Mouse (Mus musculus) heart, embryonic 12.5 days (tissue): Measurements from ENCODE around the gene Nab2. TPM values are rescaled to one million over a fixed set of nuclear protein-coding genes. Genes with fewer than 3 reads are reported as not detected.

Experiments used
- ATAC-seq: fragments of 200-750 bp; cut with Nextera tagmentation; 2 replicates; pipeline ENCODE4 v1.8.0; 2017; ENCODE audit warnings: moderate TSS enrichment, moderate library complexity; ENCODE audit not compliant: insufficient number of reproducible peaks, low FRiP score
- H3K27ac ChIP-seq: fragments of 300-500 bp; sonication (generic); 2 replicates; pipeline ENCODE4 v1.5.1; 2016; ENCODE audit warnings: mild to moderate bottlenecking, moderate library complexity; ENCODE audit not compliant: poor library complexity, severe bottlenecking
- H3K27me3 ChIP-seq: fragments of 300-500 bp; sonication (generic); replicated peaks from 2 replicates; pipeline ENCODE4 v1.6.1; 2016; ENCODE audit warnings: mild to moderate bottlenecking, moderate library complexity
- H3K36me3 ChIP-seq: fragments of 300-500 bp; sonication (generic); 2 replicates; pipeline ENCODE4 v1.6.1; 2016; ENCODE audit warnings: mild to moderate bottlenecking, moderate library complexity
- H3K4me1 ChIP-seq: fragments of 300-500 bp; sonication (generic); replicated peaks from 2 replicates; pipeline ENCODE4 v1.6.1; 2016; ENCODE audit warnings: mild to moderate bottlenecking
- H3K4me2 ChIP-seq: fragments of 300-500 bp; sonication (generic); 2 replicates; pipeline ENCODE4 v1.6.1; 2016; ENCODE audit warnings: mild to moderate bottlenecking, moderate library complexity
- H3K4me3 ChIP-seq: fragments of 300-500 bp; sonication (generic); 2 replicates; pipeline ENCODE4 v1.5.1; 2016; ENCODE audit warnings: mild to moderate bottlenecking
- H3K9ac ChIP-seq: fragments of 300-500 bp; sonication (generic); 2 replicates; pipeline ENCODE4 v1.6.1; 2016; ENCODE audit warnings: mild to moderate bottlenecking, moderate library complexity
- H3K9me3 ChIP-seq: fragments of 300-500 bp; sonication (generic); replicated peaks from 2 replicates; pipeline ENCODE4 v1.6.1; 2016; ENCODE audit warnings: mild to moderate bottlenecking, moderate library complexity
- WGBS: fragments of 180-500 bp; shearing (Covaris S2); methylation state at CpG from one replicate; pipeline ENCODE4 v1.1.7; 2016; 5-methylcytosine and 5-hydroxymethylcytosine counted together
- polyA plus RNA-seq: library from polyadenylated mRNA; unstranded; fragments of >200 nt; fragmentation: Nextera tagmentation; extraction: Ambion mirVana; gene quantifications from 2 replicates; pipeline ENCODE4 v1.2.1, GENCODE M21; 2016

The Nab2 gene
- 13.4 and 13.7 TPM in 2 replicates for polyA plus RNA-seq

GRCm38 (mm10) chr10:127668093-127669050 lies at the start of gene Nab2:
Gene Nab2, minus strand, starts transcription at chr10:127668568.
- H3K4me2 ChIP-seq, result peak within 1 kb of the TSS; percentile 87
- peaks cover 45% of the 10 kb centered on the region for H3K4me1 ChIP-seq
- H3K36me3 ChIP-seq, result peaks cover 16% of the 10 kb centered on the region
- H3K27ac ChIP-seq, result peak within 1 kb of the TSS; percentile 94
- no peaks in the 10 kb centered on the region for H3K9me3 ChIP-seq
- peak within 1 kb of the TSS; percentile 84 for H3K9ac ChIP-seq
- peak within 1 kb of the TSS; percentile 66 for H3K4me3 ChIP-seq
- peak; percentile 64 for ATAC-seq
- WGBS, result 2% methylated on average over 40 of the region's 40 CpGs
- peaks cover 11% of the 10 kb centered on the region for H3K27me3 ChIP-seq

DNA sequence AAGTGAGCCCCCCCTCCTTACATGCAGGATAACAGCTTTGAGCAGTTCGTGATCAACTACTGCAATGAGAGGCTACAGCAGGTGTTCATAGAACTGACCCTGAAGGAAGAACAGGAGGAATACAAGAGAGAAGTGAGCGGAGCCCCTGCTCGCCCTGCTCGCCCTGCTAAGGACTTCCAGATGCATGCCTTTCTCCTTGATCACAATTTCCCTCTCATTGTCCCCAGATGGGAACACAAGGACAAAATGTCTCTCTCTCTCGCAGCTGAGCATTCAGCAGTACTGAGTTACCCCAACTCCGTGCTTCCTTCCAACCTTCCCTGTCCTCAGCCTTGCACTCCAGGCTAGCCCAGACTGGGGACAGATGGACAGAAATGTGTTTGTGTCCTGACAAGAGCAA lies 44.4 kb upstream of the Nab2 start:
- 71% methylated on average over 6 of the region's 6 CpGs for WGBS
- peaks cover 2% of the 10 kb centered on the region for H3K4me1 ChIP-seq
- H3K36me3 ChIP-seq, result no peaks in the 10 kb centered on the region
- H3K4me2 ChIP-seq, result no peak overlapping the region
- H3K27ac ChIP-seq, result no peak overlapping the region
- no peak overlapping the region for H3K9ac ChIP-seq
- H3K9me3 ChIP-seq, result no peaks in the 10 kb centered on the region
- H3K27me3 ChIP-seq, result peaks cover 18% of the 10 kb centered on the region; the same call in 1 of the 2 replicates
- ATAC-seq, result no peak
- no peak overlapping the region for H3K4me3 ChIP-seq

GRCm38 (mm10) chr10:127710331-127710730 lies 42.0 kb upstream of the Nab2 start:
- Histone ChIP-seq H3K27ac (no peak overlapping the region), H3K4me1 (peaks cover 14% of the 10 kb centered on the region), H3K36me3 (no peaks in the 10 kb centered on the region), H3K4me2 (no peak overlapping the region), H3K4me3 (no peak overlapping the region), H3K9ac (no peak overlapping the region), H3K27me3 (peaks cover 10% of the 10 kb centered on the region; the same call in 1 of the 2 replicates), H3K9me3 (no peaks in the 10 kb centered on the region)
- WGBS, result 54% methylated on average over 13 of the region's 13 CpGs
- no peak for ATAC-seq

- Histone ChIP-seq H3K27ac (no peak overlapping the region), H3K36me3 (no peaks in the 10 kb centered on the region), H3K4me1 (peaks cover 14% of the 10 kb centered on the region), H3K4me3 (no peak overlapping the region), H3K9me3 (no peaks in the 10 kb centered on the region), H3K27me3 (peaks cover 7% of the 10 kb centered on the region), H3K9ac (no peak overlapping the region), H3K4me2 (no peak overlapping the region)
- 80% methylated on average over 3 of the region's 3 CpGs for WGBS
- ATAC-seq, result no peak
Measured at GRCm38 (mm10) chr10:127708850-127709370, 40.5 kb upstream of the Nab2 start.

- ATAC-seq, result no peak
- Histone ChIP-seq H3K4me2 (no peak overlapping the region), H3K4me3 (no peak overlapping the region), H3K9me3 (no peaks in the 10 kb centered on the region), H3K4me1 (peaks cover 14% of the 10 kb centered on the region), H3K9ac (no peak overlapping the region), H3K27me3 (peaks cover 7% of the 10 kb centered on the region), H3K36me3 (no peaks in the 10 kb centered on the region), H3K27ac (no peak overlapping the region)
- WGBS, result 46% methylated on average over 7 of the region's 7 CpGs
Measured at GRCm38 (mm10) chr10:127707721-127708120, 39.4 kb upstream of the Nab2 start.

DNA sequence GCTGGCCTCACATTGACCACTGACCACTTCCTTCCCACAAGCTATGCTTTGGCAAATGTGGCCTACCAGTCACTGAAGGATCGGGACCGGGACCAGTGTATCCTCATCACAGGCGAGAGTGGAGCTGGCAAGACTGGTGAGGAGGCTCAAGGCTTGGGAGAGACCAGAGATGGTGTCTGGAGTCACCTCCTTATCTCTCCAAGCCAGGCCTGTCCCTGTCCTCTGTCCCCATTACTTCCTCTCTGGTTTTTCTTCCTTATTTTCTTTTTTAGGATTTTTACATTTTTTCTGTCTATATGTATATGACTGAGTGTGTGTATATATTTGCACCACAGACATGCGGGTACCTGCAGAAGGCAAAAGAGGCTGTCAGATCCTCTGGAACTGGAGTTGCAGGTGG lies 37.4 kb upstream of the Nab2 start:
- Histone ChIP-seq H3K4me3 (no peak overlapping the region), H3K36me3 (no peaks in the 10 kb centered on the region), H3K4me1 (peaks cover 14% of the 10 kb centered on the region), H3K27me3 (no peaks in the 10 kb centered on the region; the same call in 1 of the 2 replicates), H3K4me2 (no peak overlapping the region), H3K9ac (no peak overlapping the region), H3K27ac (no peak overlapping the region), H3K9me3 (no peaks in the 10 kb centered on the region)
- no peak for ATAC-seq
- WGBS, result 78% methylated on average over 4 of the region's 4 CpGs

- Histone ChIP-seq H3K4me1 (peaks cover 14% of the 10 kb centered on the region), H3K9ac (no peak within 1 kb of the TSS), H3K27me3 (no peaks in the 10 kb centered on the region; the same call in 1 of the 2 replicates), H3K4me3 (no peak within 1 kb of the TSS), H3K36me3 (no peaks in the 10 kb centered on the region), H3K9me3 (no peaks in the 10 kb centered on the region), H3K4me2 (no peak within 1 kb of the TSS), H3K27ac (no peak within 1 kb of the TSS)
- no peak for ATAC-seq
- WGBS, result 68% methylated on average over 2 of the region's 2 CpGs
Measured at GRCm38 (mm10) chr10:127704766-127705220, 36.4 kb upstream of the Nab2 start, which contains the start of gene Myo1a. Gene Myo1a, plus strand, starts transcription at chr10:127705170.

DNA sequence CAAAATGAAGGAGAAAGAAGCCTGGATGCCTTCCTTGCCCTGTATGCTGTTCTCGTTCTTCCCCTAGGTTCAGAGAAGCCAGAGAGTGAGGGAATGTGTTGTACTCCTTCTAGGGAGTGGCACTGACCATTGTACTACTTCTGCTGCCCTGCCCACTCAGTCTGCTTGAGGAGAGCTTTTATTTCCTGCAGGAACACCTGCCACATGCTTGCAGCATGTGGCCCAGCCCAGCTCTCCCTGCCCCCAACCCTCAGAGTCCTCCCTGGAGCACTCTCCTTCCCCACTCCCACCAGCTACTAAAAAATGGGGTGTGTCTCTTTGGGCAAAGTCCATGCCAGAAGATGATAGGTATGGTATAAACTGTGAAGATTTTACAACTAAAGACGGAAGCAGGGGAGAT lies 35.9 kb upstream of the Nab2 start:
- H3K27ac ChIP-seq, result no peak overlapping the region

GRCm38 (mm10) chr10:127703299-127703698 lies 34.9 kb upstream of the Nab2 start:
- Histone ChIP-seq H3K4me2 (no peak overlapping the region), H3K4me1 (peaks cover 14% of the 10 kb centered on the region), H3K27me3 (no peaks in the 10 kb centered on the region; the same call in 1 of the 2 replicates), H3K36me3 (peaks cover 9% of the 10 kb centered on the region), H3K9ac (no peak overlapping the region), H3K4me3 (no peak overlapping the region), H3K27ac (no peak overlapping the region), H3K9me3 (no peaks in the 10 kb centered on the region)
- ATAC-seq, result no peak
- 35% methylated on average over 4 of the region's 4 CpGs for WGBS

More for the DNA sequence above, 35.9 kb upstream of the Nab2 start:
- Histone ChIP-seq H3K36me3 (peaks cover under 1% of the 10 kb centered on the region; the same call in 1 of the 2 replicates), H3K4me3 (no peak overlapping the region), H3K4me1 (peaks cover 14% of the 10 kb centered on the region), H3K27me3 (no peaks in the 10 kb centered on the region; the same call in 1 of the 2 replicates), H3K4me2 (no peak overlapping the region), H3K9me3 (no peaks in the 10 kb centered on the region), H3K9ac (no peak overlapping the region)
- ATAC-seq, result no peak
- 59% methylated on average over 2 of the region's 2 CpGs for WGBS

GRCm38 (mm10) chr10:127698966-127699365 lies 30.6 kb upstream of the Nab2 start:
- Histone ChIP-seq H3K9ac (no peak overlapping the region), H3K4me3 (no peak overlapping the region), H3K9me3 (no peaks in the 10 kb centered on the region), H3K36me3 (peaks cover 38% of the 10 kb centered on the region), H3K4me1 (no peaks in the 10 kb centered on the region), H3K27ac (no peak overlapping the region), H3K27me3 (no peaks in the 10 kb centered on the region), H3K4me2 (no peak overlapping the region)
- 92% methylated on average over 7 of the region's 7 CpGs for WGBS
- ATAC-seq, result no peak

- Histone ChIP-seq H3K9ac (no peak overlapping the region), H3K4me3 (no peak overlapping the region), H3K4me1 (no peaks in the 10 kb centered on the region), H3K9me3 (no peaks in the 10 kb centered on the region), H3K27me3 (no peaks in the 10 kb centered on the region), H3K27ac (no peak overlapping the region), H3K4me2 (no peak overlapping the region), H3K36me3 (peaks cover 54% of the 10 kb centered on the region)
- no peak for ATAC-seq
- 89% methylated on average over 7 of the region's 7 CpGs for WGBS
Measured at GRCm38 (mm10) chr10:127695775-127696174, 27.4 kb upstream of the Nab2 start.
